Mouse (Mus musculus): ENCODE measurements around the gene Chrnb1.

Gene Chrnb1

GRCm38 (mm10) chr11:69751635-69752034 lies 44.1 kb downstream of the Chrnb1 start:
- CTCF ChIA-PET = interaction anchor here (0.6 kb wide), 1 partner anchor 80 kb away, joined by 3 read pairs; the partner anchor contains the start of gene Eif4a1
